Mouse (Mus musculus) heart, embryonic 10.5 days (tissue): Measurements from ENCODE around the gene Gabarapl2. TPM values are rescaled to one million over a fixed set of nuclear protein-coding genes. Genes with fewer than 3 reads are reported as not detected.

Source experiments
- DNase-seq: peaks from one replicate; pipeline ENCODE4 v3.0.0-alpha.2; 2017; ENCODE audit warnings: low spot score
- H3K27ac ChIP-seq: fragments of 300-500 bp; sonication (generic); 2 replicates; pipeline ENCODE4 v1.5.1; 2016; ENCODE audit warnings: mild to moderate bottlenecking
- H3K27me3 ChIP-seq: fragments of 300-500 bp; sonication (generic); 2 replicates; pipeline ENCODE4 v1.6.1; 2016; ENCODE audit warnings: mild to moderate bottlenecking; ENCODE audit not compliant: poor library complexity, insufficient read depth, severe bottlenecking
- H3K36me3 ChIP-seq: fragments of 300-500 bp; sonication (generic); 2 replicates; pipeline ENCODE4 v1.6.1; 2016; ENCODE audit warnings: mild to moderate bottlenecking, moderate library complexity
- H3K4me1 ChIP-seq: fragments of 300-500 bp; sonication (generic); 2 replicates; pipeline ENCODE4 v1.6.1; 2016; ENCODE audit warnings: mild to moderate bottlenecking
- H3K4me3 ChIP-seq: fragments of 300-500 bp; sonication (generic); 2 replicates; pipeline ENCODE4 v1.5.1; 2016; ENCODE audit warnings: mild to moderate bottlenecking, moderate library complexity
- H3K9me3 ChIP-seq: fragments of 300-500 bp; sonication (generic); 2 replicates; pipeline ENCODE4 v1.6.1; 2016; ENCODE audit warnings: mild to moderate bottlenecking, moderate library complexity
- WGBS: fragments of 180-500 bp; shearing (Covaris S2); methylation state at CpG from one replicate; pipeline ENCODE4 v1.1.7; 2016; 5-methylcytosine and 5-hydroxymethylcytosine counted together
- polyA plus RNA-seq: library from polyadenylated mRNA; unstranded; fragments of >200 nt; fragmentation: Nextera tagmentation; extraction: Ambion mirVana; gene quantifications from 2 replicates; pipeline ENCODE4 v1.2.1, GENCODE M21; 2016

Gabarapl2 gene
- polyA plus RNA-seq: 172 and 178 TPM in 2 replicates

GRCm38 (mm10) chr8:111940171-111941100 is at the start of gene Gabarapl2:
Gabarapl2 (plus strand) TSS chr8:111940703.
- Histone ChIP-seq H3K4me3 (peak within 1 kb of the TSS; percentile 89), H3K36me3 (peaks cover 29% of the 10 kb centered on the region), H3K27me3 (no peaks in the 10 kb centered on the region), H3K4me1 (peaks cover 20% of the 10 kb centered on the region), H3K27ac (peak within 1 kb of the TSS; percentile 88), H3K9me3 (no peaks in the 10 kb centered on the region)
- peak; percentile 98 for DNase-seq
- WGBS: under 1% methylated on average over 65 of the region's 65 CpGs

GRCm38 (mm10) chr8:111890911-111891303 is 49.6 kb upstream of the Gabarapl2 start:
- H3K27ac ChIP-seq: no peak overlapping the region
- H3K4me1 ChIP-seq: peaks cover 18% of the 10 kb centered on the region
- peaks cover 57% of the 10 kb centered on the region for H3K27me3 ChIP-seq
- DNase-seq: no peak
- no peaks in the 10 kb centered on the region for H3K36me3 ChIP-seq
- H3K9me3 ChIP-seq: no peaks in the 10 kb centered on the region
- H3K4me3 ChIP-seq: peak overlapping the region; percentile 52; the same call in 1 of the 2 replicates
- WGBS: 59% methylated on average over 6 of the region's 6 CpGs

- no peak overlapping the region for H3K27ac ChIP-seq
- H3K9me3 ChIP-seq: no peaks in the 10 kb centered on the region
- H3K36me3 ChIP-seq: no peaks in the 10 kb centered on the region
- no peak for DNase-seq
- no peak overlapping the region for H3K4me3 ChIP-seq
- peaks cover 18% of the 10 kb centered on the region for H3K4me1 ChIP-seq
- 28% methylated on average over 8 of the region's 8 CpGs for WGBS
- peaks cover 47% of the 10 kb centered on the region for H3K27me3 ChIP-seq
Measured at GRCm38 (mm10) chr8:111891983-111892382, 48.5 kb upstream of the Gabarapl2 start.

- H3K27me3 ChIP-seq: peaks cover 45% of the 10 kb centered on the region
- H3K27ac ChIP-seq: no peak overlapping the region
- H3K4me1 ChIP-seq: peaks cover 18% of the 10 kb centered on the region
- no peaks in the 10 kb centered on the region for H3K9me3 ChIP-seq
- no peaks in the 10 kb centered on the region for H3K36me3 ChIP-seq
- no peak for DNase-seq
- WGBS: 52% methylated on average over 5 of the region's 5 CpGs
- no peak overlapping the region for H3K4me3 ChIP-seq
Measured at GRCm38 (mm10) chr8:111892615-111893014, 47.9 kb upstream of the Gabarapl2 start.

GRCm38 (mm10) chr8:111894955-111895354 is 45.5 kb upstream of the Gabarapl2 start:
- WGBS: 83% methylated on average over 7 of the region's 7 CpGs
- H3K4me1 ChIP-seq: peaks cover 18% of the 10 kb centered on the region
- H3K36me3 ChIP-seq: no peaks in the 10 kb centered on the region
- no peak for DNase-seq
- no peak overlapping the region for H3K27ac ChIP-seq
- no peak overlapping the region for H3K4me3 ChIP-seq
- H3K9me3 ChIP-seq: no peaks in the 10 kb centered on the region
- H3K27me3 ChIP-seq: peaks cover 27% of the 10 kb centered on the region

- Histone ChIP-seq H3K9me3 (no peaks in the 10 kb centered on the region), H3K27me3 (no peaks in the 10 kb centered on the region; the same call in 1 of the 2 replicates), H3K4me1 (peaks cover 14% of the 10 kb centered on the region), H3K4me3 (no peak overlapping the region), H3K27ac (no peak overlapping the region), H3K36me3 (no peaks in the 10 kb centered on the region)
- WGBS: 36% methylated on average over 10 of the region's 10 CpGs
- DNase-seq: no peak
Measured at GRCm38 (mm10) chr8:111898586-111898985, 41.9 kb upstream of the Gabarapl2 start.

GRCm38 (mm10) chr8:111902080-111902479 is 38.4 kb upstream of the Gabarapl2 start:
- H3K4me1 ChIP-seq: peaks cover 14% of the 10 kb centered on the region
- H3K27ac ChIP-seq: no peak overlapping the region
- no peaks in the 10 kb centered on the region for H3K9me3 ChIP-seq
- H3K27me3 ChIP-seq: no peaks in the 10 kb centered on the region
- 16% methylated on average over 5 of the region's 5 CpGs for WGBS
- no peak overlapping the region for H3K4me3 ChIP-seq
- H3K36me3 ChIP-seq: no peaks in the 10 kb centered on the region
- no peak for DNase-seq

GRCm38 (mm10) chr8:111905500-111906121 is 34.9 kb upstream of the Gabarapl2 start:
- WGBS: 60% methylated on average over 7 of the region's 8 CpGs
- no peak for DNase-seq
- no peaks in the 10 kb centered on the region for H3K9me3 ChIP-seq
- no peak overlapping the region for H3K27ac ChIP-seq
- no peaks in the 10 kb centered on the region for H3K36me3 ChIP-seq
- H3K4me3 ChIP-seq: no peak overlapping the region
- H3K27me3 ChIP-seq: peaks cover 17% of the 10 kb centered on the region
- H3K4me1 ChIP-seq: peaks cover 22% of the 10 kb centered on the region

GRCm38 (mm10) chr8:111909621-111910450 is 30.7 kb upstream of the Gabarapl2 start, which contains the start of gene Chst5:
Chst5 (minus strand) TSS chr8:111910447.
- DNase-seq: no peak
- Histone ChIP-seq H3K4me1 (peaks cover 18% of the 10 kb centered on the region), H3K36me3 (no peaks in the 10 kb centered on the region), H3K9me3 (no peaks in the 10 kb centered on the region), H3K27me3 (peaks cover 50% of the 10 kb centered on the region), H3K27ac (peak within 1 kb of the TSS; percentile 70), H3K4me3 (peak within 1 kb of the TSS; percentile 62)
- whole genome bisulfite sequencing: 8% methylated on average over 46 of the region's 47 CpGs

GRCm38 (mm10) chr8:111911572-111911971 is 28.9 kb upstream of the Gabarapl2 start:
- no peaks in the 10 kb centered on the region for H3K9me3 ChIP-seq
- H3K36me3 ChIP-seq: no peaks in the 10 kb centered on the region
- peaks cover 50% of the 10 kb centered on the region for H3K27me3 ChIP-seq
- no peak for DNase-seq
- 57% methylated on average over 7 of the region's 7 CpGs for WGBS
- H3K4me1 ChIP-seq: peaks cover 18% of the 10 kb centered on the region
- no peak overlapping the region for H3K27ac ChIP-seq
- no peak overlapping the region for H3K4me3 ChIP-seq

GRCm38 (mm10) chr8:111912860-111913432 is 27.6 kb upstream of the Gabarapl2 start:
- Histone ChIP-seq H3K9me3 (no peaks in the 10 kb centered on the region), H3K27me3 (peaks cover 50% of the 10 kb centered on the region), H3K36me3 (0 out of 2 replicates have a peak, but pooled peaks cover under 1% of the 10 kb centered on the region), H3K27ac (no peak overlapping the region), H3K4me1 (peaks cover 18% of the 10 kb centered on the region), H3K4me3 (no peak overlapping the region)
- 43% methylated on average over 12 of the region's 12 CpGs for WGBS
- DNase-seq: no peak

GRCm38 (mm10) chr8:111919663-111920062 is 20.8 kb upstream of the Gabarapl2 start:
- H3K9me3 ChIP-seq: no peaks in the 10 kb centered on the region
- no peak overlapping the region for H3K27ac ChIP-seq
- H3K27me3 ChIP-seq: no peaks in the 10 kb centered on the region
- 0 out of 2 replicates have a peak, but pooled peaks cover 6% of the 10 kb centered on the region for H3K36me3 ChIP-seq
- 80% methylated on average over 2 of the region's 2 CpGs for WGBS
- no peak for DNase-seq
- peaks cover 3% of the 10 kb centered on the region; the same call in 1 of the 2 replicates for H3K4me1 ChIP-seq
- no peak overlapping the region for H3K4me3 ChIP-seq
